Mouse (Mus musculus) right cerebral cortex, postnatal 10 days (tissue): ENCODE data around the gene Gm21876.
"Not testable (repeated sequence)": the region's sequence is repeated elsewhere in the genome, so short reads cannot be mapped to it uniquely, and the experiment has no call there.

Experiments
- DNase-seq, 2 experiments: peaks; one replicate each; pipeline ENCODE4 v3.0.0; 2021; ENCODE audit warnings: low spot score in 2 of 2

Gene Gm21876

GRCm38 (mm10) chrX:21175553-21175952 is at the start of gene Gm21876:
TSS of gene Gm21876 (minus strand) at chrX:21175653.
- DNase-seq: no peak

GRCm38 (mm10) chrX:21220422-21220821 is 45.0 kb upstream of the Gm21876 start:
- DNase-seq: no peak

GRCm38 (mm10) chrX:21146675-21147074 is 28.8 kb downstream of the Gm21876 start:
- not testable (repeated sequence) for DNase-seq
